Mouse (Mus musculus) liver, adult 2 months (tissue): ENCODE results near the gene Bbx. TPM values are rescaled to one million over a fixed set of nuclear protein-coding genes. Genes with fewer than 3 reads are reported as not detected.

Experiments used
- DNase-seq: peaks from one replicate; pipeline ENCODE4 v3.0.0-alpha.2; 2011; ENCODE audit warnings: low read depth, low spot score; ENCODE audit errors: extremely low read depth
- H3K27ac ChIP-seq: fragments of 200-500 bp; replicated peaks from 2 replicates; pipeline ENCODE4 v1.5.1; 2012; ENCODE audit warnings: low read depth, mild to moderate bottlenecking, control low read depth, inconsistent platforms, low read length; ENCODE audit not compliant: insufficient read depth
- H3K27me3 ChIP-seq: fragments of 200-500 bp; 2 replicates; pipeline ENCODE4 v1.6.1; 2012; ENCODE audit warnings: mild to moderate bottlenecking, moderate library complexity, low read length, inconsistent platforms; ENCODE audit not compliant: control insufficient read depth, insufficient read depth
- H3K36me3 ChIP-seq: fragments of 200-500 bp; 2 replicates; pipeline ENCODE4 v1.6.1; 2012; ENCODE audit warnings: low read length, inconsistent platforms; ENCODE audit not compliant: control insufficient read depth, insufficient read depth
- H3K4me1 ChIP-seq: fragments of 200-500 bp; 2 replicates; pipeline ENCODE4 v1.6.1; 2011; ENCODE audit warnings: low read length; ENCODE audit not compliant: control insufficient read depth, insufficient read depth
- H3K4me3 ChIP-seq: fragments of 200-500 bp; 2 replicates; pipeline ENCODE4 v1.5.1; 2011; ENCODE audit warnings: low read depth, mild to moderate bottlenecking, control low read depth, low read length, moderate library complexity; ENCODE audit not compliant: insufficient read depth
- H3K79me2 ChIP-seq: fragments of 200-500 bp; 2 replicates; pipeline ENCODE4 v1.6.1; 2012; ENCODE audit warnings: inconsistent platforms, mild to moderate bottlenecking, low read length, moderate library complexity; ENCODE audit not compliant: control insufficient read depth, insufficient read depth
- H3K9ac ChIP-seq: fragments of 200-500 bp; 2 replicates; pipeline ENCODE4 v1.6.1; 2012; ENCODE audit warnings: low read depth, mild to moderate bottlenecking, control low read depth, inconsistent platforms, low read length
- CTCF ChIP-seq: fragments of 200-500 bp; IDR thresholded peaks from 2 replicates; pipeline ENCODE4 v1.5.1; 2011; ENCODE audit warnings: low read depth, low read length, control low read depth
- POLR2A ChIP-seq: fragments of 200-500 bp; IDR thresholded peaks from 2 replicates; pipeline ENCODE4 v1.6.1; 2011; ENCODE audit warnings: low read length, control low read depth; ENCODE audit not compliant: insufficient read depth; ENCODE audit errors: extremely low read depth
- WGBS: fragments of 180-500 bp; shearing (Covaris S2); methylation state at CpG from one replicate; pipeline ENCODE4 v1.1.7; 2018; 5-methylcytosine and 5-hydroxymethylcytosine counted together
- polyA plus RNA-seq: library from polyadenylated mRNA; depleted of rRNA; stranded (reverse); fragments of >200 nt; gene quantifications from 2 replicates; pipeline ENCODE4 v1.2.3, GENCODE M21; 2012
- total RNA-seq: library from RNA; depleted of rRNA; stranded (reverse); fragments of >200 nt; gene quantifications from 2 replicates; pipeline ENCODE4 v1.2.3, GENCODE M21; 2014

Bbx gene
- total and polyA plus RNA-seq, 2 experiments, result 2.0 to 9.7 TPM

DNA sequence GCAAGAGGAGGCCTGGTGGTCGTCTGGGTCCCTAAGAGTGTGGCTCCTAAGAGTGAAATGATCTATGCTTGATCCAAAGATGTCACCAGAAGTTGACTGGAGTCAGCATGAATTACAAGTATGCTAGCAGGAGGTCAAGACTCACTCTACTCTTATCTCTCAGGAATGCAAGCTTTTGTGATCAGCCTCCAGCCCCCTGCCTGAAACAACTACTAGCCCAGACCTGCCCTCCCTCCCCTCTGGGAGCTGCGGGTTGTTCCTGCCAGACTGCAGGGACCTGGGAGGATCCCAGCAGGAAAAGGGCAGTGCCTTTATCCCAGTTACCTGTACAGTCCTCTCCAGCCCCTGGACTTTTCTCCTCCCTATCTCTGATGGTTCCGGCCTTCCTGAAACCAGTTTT, 27.0 kb upstream of the Bbx start:
- no peak overlapping the region for H3K9ac ChIP-seq
- H3K27me3 ChIP-seq, result no peaks in the 10 kb centered on the region
- H3K79me2 ChIP-seq, result no peaks in the 10 kb centered on the region
- H3K4me3 ChIP-seq, result no peak overlapping the region
- H3K36me3 ChIP-seq, result no peaks in the 10 kb centered on the region
- H3K4me1 ChIP-seq, result no peaks in the 10 kb centered on the region
- TF ChIP-seq POLR2A, result no peak
- TF ChIP-seq CTCF, result no peak
- 46% methylated on average over 3 of the region's 3 CpGs for WGBS
- no peak overlapping the region for H3K27ac ChIP-seq
- DNase-seq, result no peak

DNA sequence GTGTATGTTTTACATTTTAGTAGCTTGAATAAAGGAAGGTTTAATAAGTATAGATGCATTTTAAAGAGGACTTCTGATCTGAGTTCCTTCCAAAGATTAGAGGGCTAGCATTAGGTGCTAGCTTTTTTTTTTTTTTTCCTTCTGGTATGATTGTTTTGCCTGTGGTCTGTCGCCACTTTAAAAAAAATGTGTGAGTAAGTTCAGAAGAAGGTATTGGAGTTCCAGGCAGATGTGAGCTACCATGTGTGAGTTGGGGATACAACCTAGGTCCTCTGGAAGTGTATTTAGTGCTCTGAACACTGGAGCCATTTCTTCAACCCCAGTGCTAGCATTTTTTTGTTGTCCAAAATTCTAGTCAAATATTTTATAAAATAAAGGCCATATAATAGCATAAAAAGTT, 23.9 kb upstream of the Bbx start:
- TF ChIP-seq POLR2A (no peak), CTCF (no peak)
- H3K4me3 ChIP-seq, result no peak overlapping the region
- H3K79me2 ChIP-seq, result no peaks in the 10 kb centered on the region
- DNase-seq, result no peak
- WGBS, result 72% methylated on average over 1 of the region's 1 CpGs
- H3K36me3 ChIP-seq, result no peaks in the 10 kb centered on the region
- H3K4me1 ChIP-seq, result no peaks in the 10 kb centered on the region
- no peak overlapping the region for H3K27ac ChIP-seq
- no peak overlapping the region for H3K9ac ChIP-seq
- no peaks in the 10 kb centered on the region for H3K27me3 ChIP-seq

DNA sequence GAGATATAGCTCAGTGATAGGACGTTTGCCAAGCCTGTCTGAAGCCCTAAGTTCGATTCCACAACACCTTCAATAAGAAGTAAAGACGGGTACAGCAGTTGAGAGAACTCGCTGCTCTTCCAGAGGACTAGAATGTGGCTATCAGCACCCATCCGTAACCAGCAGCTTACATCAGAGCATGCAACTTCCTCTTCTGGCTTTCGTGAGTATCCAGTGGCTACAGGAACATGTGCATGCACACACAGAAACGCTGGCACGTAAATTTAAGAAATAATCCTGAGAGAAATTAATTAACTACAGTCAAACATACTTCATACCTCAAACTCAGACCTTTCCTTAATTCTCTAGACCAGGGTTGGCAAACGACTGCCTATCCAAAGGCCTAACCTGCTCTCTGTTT, 16.9 kb upstream of the Bbx start:
- H3K27me3 ChIP-seq, result no peaks in the 10 kb centered on the region
- H3K27ac ChIP-seq, result no peak overlapping the region
- no peak overlapping the region for H3K4me3 ChIP-seq
- no peak overlapping the region for H3K9ac ChIP-seq
- no peaks in the 10 kb centered on the region for H3K4me1 ChIP-seq
- H3K36me3 ChIP-seq, result no peaks in the 10 kb centered on the region
- TF ChIP-seq CTCF, result no peak
- TF ChIP-seq POLR2A, result no peak
- H3K79me2 ChIP-seq, result no peaks in the 10 kb centered on the region
- no peak for DNase-seq
- WGBS, result 76% methylated on average over 9 of the region's 9 CpGs

- H3K27ac ChIP-seq, result no peak overlapping the region
- H3K4me3 ChIP-seq, result no peak overlapping the region
- H3K79me2 ChIP-seq, result no peaks in the 10 kb centered on the region
- DNase-seq, result no peak
- H3K27me3 ChIP-seq, result no peaks in the 10 kb centered on the region
- no peaks in the 10 kb centered on the region for H3K36me3 ChIP-seq
- 57% methylated on average over 6 of the region's 6 CpGs for WGBS
- no peak overlapping the region for H3K9ac ChIP-seq
- no peak for TF ChIP-seq CTCF
- TF ChIP-seq POLR2A, result no peak
- no peaks in the 10 kb centered on the region for H3K4me1 ChIP-seq
Observed at GRCm38 (mm10) chr16:50445014-50445413, 12.8 kb upstream of the Bbx start.

DNA sequence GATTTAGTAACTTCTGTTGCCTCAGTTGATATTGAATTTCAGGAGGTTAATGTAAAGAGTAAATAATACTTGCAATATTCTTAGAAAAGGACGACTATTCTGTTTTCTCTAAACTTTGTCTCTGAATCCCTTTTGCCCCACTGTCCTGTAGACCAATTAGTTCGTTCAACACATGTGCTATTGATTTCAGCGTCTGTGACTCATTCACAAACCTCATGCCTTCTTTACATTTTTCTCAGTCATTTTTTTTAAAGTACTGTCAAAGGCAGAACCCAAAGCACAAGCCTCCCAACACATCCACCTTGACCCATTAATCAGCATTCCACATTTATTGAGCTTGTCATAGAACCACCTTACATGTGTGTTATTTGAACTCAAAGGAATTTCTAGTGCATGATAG, 6.6 kb upstream of the Bbx start:
- Histone ChIP-seq H3K9ac (no peak overlapping the region), H3K79me2 (no peaks in the 10 kb centered on the region), H3K27ac (no peak overlapping the region), H3K4me1 (no peaks in the 10 kb centered on the region), H3K27me3 (no peaks in the 10 kb centered on the region; the same call in 1 of the 2 replicates), H3K4me3 (no peak overlapping the region), H3K36me3 (no peaks in the 10 kb centered on the region)
- no peak for TF ChIP-seq CTCF
- no peak for TF ChIP-seq POLR2A
- DNase-seq, result no peak
- WGBS, result 76% methylated on average over 3 of the region's 3 CpGs

DNA sequence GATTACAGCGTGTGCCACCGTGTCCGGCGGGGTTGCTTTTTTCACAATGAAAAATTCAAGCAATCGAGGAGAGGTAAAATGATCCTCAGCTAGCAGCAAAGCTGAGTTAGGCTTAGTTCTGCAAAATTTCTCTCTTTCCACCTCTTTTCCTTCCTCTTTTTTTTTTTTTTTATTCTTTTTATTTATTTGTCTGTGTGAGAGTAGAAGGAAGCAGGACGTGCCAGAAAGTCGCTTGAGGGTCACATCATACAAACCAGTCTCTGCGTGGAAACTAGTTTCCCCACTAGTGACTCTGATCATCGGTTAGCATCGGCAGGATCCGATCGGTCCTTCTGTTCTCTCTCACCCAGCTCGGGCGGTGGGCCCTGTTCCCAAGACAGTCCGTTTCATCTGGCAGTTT, 5.6 kb upstream of the Bbx start:
- no peak overlapping the region for H3K4me3 ChIP-seq
- 84% methylated on average over 15 of the region's 15 CpGs for WGBS
- H3K9ac ChIP-seq, result no peak overlapping the region
- no peak overlapping the region for H3K27ac ChIP-seq
- H3K27me3 ChIP-seq, result no peaks in the 10 kb centered on the region; the same call in 1 of the 2 replicates
- no peaks in the 10 kb centered on the region for H3K79me2 ChIP-seq
- no peaks in the 10 kb centered on the region for H3K36me3 ChIP-seq
- H3K4me1 ChIP-seq, result no peaks in the 10 kb centered on the region
- DNase-seq, result no peak
- TF ChIP-seq CTCF (no peak), POLR2A (no peak)
